Mouse (Mus musculus) olfactory bulb, adult 2 months (tissue): Measurements from ENCODE around the gene Ugcg.

ENCODE experiments used
- CTCF ChIP-seq: fragments of 200-500 bp; IDR thresholded peaks from 2 replicates; pipeline ENCODE4 v1.5.1; 2012; ENCODE audit warnings: low read depth, mild to moderate bottlenecking, low read length, moderate library complexity; ENCODE audit not compliant: insufficient read depth
- POLR2A ChIP-seq: fragments of 200-500 bp; IDR thresholded peaks from 2 replicates; pipeline ENCODE4 v1.6.1; 2012; ENCODE audit warnings: mild to moderate bottlenecking, low read depth, low read length, moderate library complexity; ENCODE audit not compliant: insufficient read depth

GRCm38 (mm10) chr4:59164034-59164433, 25.0 kb upstream of the Ugcg start:
- no peak for TF ChIP-seq CTCF
- TF ChIP-seq POLR2A = no peak
